Mouse (Mus musculus) lung, embryonic 14.5 days (tissue): ENCODE data around the gene Togaram2. TPM values are rescaled to one million over a fixed set of nuclear protein-coding genes. Genes with fewer than 3 reads are reported as not detected.

ENCODE experiments used
- ATAC-seq: fragments of 200-750 bp; cut with Nextera tagmentation; 2 replicates; pipeline ENCODE4 v1.8.0; 2017; ENCODE audit warnings: mild to moderate bottlenecking, moderate TSS enrichment, moderate library complexity; ENCODE audit not compliant: insufficient read depth
- DNase-seq: peaks from one replicate; pipeline ENCODE4 v3.0.0-alpha.2; 2015
- H3K27ac ChIP-seq: fragments of 300-500 bp; sonication (generic); 2 replicates; pipeline ENCODE4 v1.5.1; 2014; ENCODE audit warnings: low read depth, mild to moderate bottlenecking, moderate library complexity
- H3K27me3 ChIP-seq: fragments of 300-500 bp; sonication (generic); 2 replicates; pipeline ENCODE4 v1.6.1; 2014; ENCODE audit warnings: low read length, control low read depth; ENCODE audit not compliant: insufficient read depth
- H3K36me3 ChIP-seq: fragments of 300-500 bp; sonication (generic); 2 replicates; pipeline ENCODE4 v1.6.1; 2014; ENCODE audit warnings: control low read depth; ENCODE audit not compliant: insufficient read depth
- H3K4me1 ChIP-seq: fragments of 300-500 bp; sonication (generic); 2 replicates; pipeline ENCODE4 v1.6.1; 2014; ENCODE audit warnings: antibody characterized with exemption, control low read depth; ENCODE audit not compliant: insufficient read depth
- H3K4me2 ChIP-seq: fragments of 300-500 bp; sonication (generic); 2 replicates; pipeline ENCODE4 v1.6.1; 2014; ENCODE audit warnings: mild to moderate bottlenecking
- H3K4me3 ChIP-seq: fragments of 300-500 bp; sonication (generic); 2 replicates; pipeline ENCODE4 v1.5.1; 2014; ENCODE audit warnings: low read depth, low read length
- H3K9ac ChIP-seq: fragments of 300-500 bp; sonication (generic); 2 replicates; pipeline ENCODE4 v1.6.1; 2014
- H3K9me3 ChIP-seq: fragments of 300-500 bp; sonication (generic); 2 replicates; pipeline ENCODE4 v1.6.1; 2016; ENCODE audit warnings: low read depth, low read length, control low read depth
- CTCF ChIP-seq: IDR thresholded peaks from 2 replicates; pipeline ENCODE4 v1.5.1; 2016; ENCODE audit warnings: antibody characterized with exemption, low read depth
- WGBS: fragments of 180-500 bp; shearing (Covaris S2); extraction: QIAGEN DNeasy Blood & Tissue Kit; methylation state at CpG from one replicate; pipeline ENCODE4 v1.1.7; 2014; 5-methylcytosine and 5-hydroxymethylcytosine counted together
- polyA plus RNA-seq: library from polyadenylated mRNA; unstranded; fragments of >200 nt; fragmentation: Nextera tagmentation; extraction: Ambion mirVana; gene quantifications from 2 replicates; pipeline ENCODE4 v1.2.1, GENCODE M21; 2014

Togaram2 gene
- polyA plus RNA-seq, 1 experiment from 2014 or later, result 0.51 TPM

GRCm38 (mm10) chr17:71642190-71642589 lies 30.9 kb upstream of the Togaram2 start:
- Histone ChIP-seq H3K4me1 (no peaks in the 10 kb centered on the region), H3K9ac (no peak overlapping the region), H3K36me3 (peaks cover 91% of the 10 kb centered on the region), H3K27ac (no peak overlapping the region), H3K4me3 (no peak overlapping the region), H3K9me3 (no peaks in the 10 kb centered on the region), H3K4me2 (no peak overlapping the region), H3K27me3 (no peaks in the 10 kb centered on the region)
- DNase-seq (no peak), ATAC-seq (no peak)
- TF ChIP-seq CTCF, result peak; percentile 12; the same call in 1 of the 2 replicates
- WGBS, result 90% methylated on average over 3 of the region's 3 CpGs

GRCm38 (mm10) chr17:71650011-71650410 lies 23.1 kb upstream of the Togaram2 start:
- ATAC-seq, result no peak
- Histone ChIP-seq H3K27ac (no peak overlapping the region), H3K4me1 (no peaks in the 10 kb centered on the region), H3K4me2 (no peak overlapping the region), H3K36me3 (peaks cover 78% of the 10 kb centered on the region), H3K27me3 (no peaks in the 10 kb centered on the region), H3K9me3 (no peaks in the 10 kb centered on the region), H3K4me3 (no peak overlapping the region), H3K9ac (no peak overlapping the region)
- TF ChIP-seq CTCF, result 0 out of 2 replicates have a peak, but pooled peaks have one; percentile 14
- 91% methylated on average over 9 of the region's 9 CpGs for WGBS
- DNase-seq, result no peak

- no peak for DNase-seq
- no peak for TF ChIP-seq CTCF
- no peak overlapping the region for H3K27ac ChIP-seq
- no peak overlapping the region for H3K4me3 ChIP-seq
- no peaks in the 10 kb centered on the region for H3K9me3 ChIP-seq
- no peak overlapping the region for H3K4me2 ChIP-seq
- peaks cover 74% of the 10 kb centered on the region for H3K36me3 ChIP-seq
- H3K27me3 ChIP-seq, result no peaks in the 10 kb centered on the region
- no peak overlapping the region for H3K9ac ChIP-seq
- 79% methylated on average over 2 of the region's 2 CpGs for WGBS
- ATAC-seq, result no peak
- no peaks in the 10 kb centered on the region for H3K4me1 ChIP-seq
Observed at GRCm38 (mm10) chr17:71652495-71652894, 20.6 kb upstream of the Togaram2 start.

- no peak for TF ChIP-seq CTCF
- H3K9me3 ChIP-seq, result no peaks in the 10 kb centered on the region
- 81% methylated on average over 5 of the region's 5 CpGs for WGBS
- no peak overlapping the region for H3K4me3 ChIP-seq
- peaks cover 76% of the 10 kb centered on the region for H3K36me3 ChIP-seq
- H3K27me3 ChIP-seq, result no peaks in the 10 kb centered on the region
- H3K27ac ChIP-seq, result no peak overlapping the region
- no peak overlapping the region for H3K9ac ChIP-seq
- DNase-seq (no peak), ATAC-seq (no peak)
- H3K4me2 ChIP-seq, result no peak overlapping the region
- no peaks in the 10 kb centered on the region for H3K4me1 ChIP-seq
Observed at GRCm38 (mm10) chr17:71652934-71653333, 20.1 kb upstream of the Togaram2 start.

- Histone ChIP-seq H3K27ac (no peak overlapping the region), H3K9ac (no peak overlapping the region), H3K36me3 (peaks cover 56% of the 10 kb centered on the region), H3K27me3 (no peaks in the 10 kb centered on the region), H3K4me2 (no peak overlapping the region), H3K9me3 (no peaks in the 10 kb centered on the region), H3K4me3 (no peak overlapping the region), H3K4me1 (no peaks in the 10 kb centered on the region)
- 92% methylated on average over 4 of the region's 4 CpGs for WGBS
- TF ChIP-seq CTCF, result no peak
- no peak for ATAC-seq
- DNase-seq, result no peak
Observed at GRCm38 (mm10) chr17:71657521-71657920, 15.5 kb upstream of the Togaram2 start.

- no peaks in the 10 kb centered on the region for H3K4me1 ChIP-seq
- peaks cover 46% of the 10 kb centered on the region for H3K36me3 ChIP-seq
- no peak overlapping the region for H3K4me2 ChIP-seq
- no peak for ATAC-seq
- WGBS, result 89% methylated on average over 10 of the region's 10 CpGs
- no peak for TF ChIP-seq CTCF
- no peak overlapping the region for H3K27ac ChIP-seq
- no peaks in the 10 kb centered on the region for H3K9me3 ChIP-seq
- no peak for DNase-seq
- H3K27me3 ChIP-seq, result no peaks in the 10 kb centered on the region
- H3K4me3 ChIP-seq, result no peak overlapping the region
- no peak overlapping the region for H3K9ac ChIP-seq
Observed at GRCm38 (mm10) chr17:71658666-71659065, 14.4 kb upstream of the Togaram2 start.

GRCm38 (mm10) chr17:71660390-71660789 lies 12.7 kb upstream of the Togaram2 start:
- DNase-seq (no peak), ATAC-seq (no peak)
- no peaks in the 10 kb centered on the region for H3K9me3 ChIP-seq
- H3K9ac ChIP-seq, result no peak overlapping the region
- no peak overlapping the region for H3K27ac ChIP-seq
- no peak for TF ChIP-seq CTCF
- H3K4me3 ChIP-seq, result no peak overlapping the region
- no peaks in the 10 kb centered on the region for H3K4me1 ChIP-seq
- H3K36me3 ChIP-seq, result peaks cover 36% of the 10 kb centered on the region
- H3K4me2 ChIP-seq, result no peak overlapping the region
- 57% methylated on average over 1 of the region's 1 CpGs for WGBS
- H3K27me3 ChIP-seq, result no peaks in the 10 kb centered on the region

- peaks cover 15% of the 10 kb centered on the region for H3K36me3 ChIP-seq
- no peaks in the 10 kb centered on the region for H3K9me3 ChIP-seq
- peak; percentile 93 for DNase-seq
- H3K4me2 ChIP-seq, result peak overlapping the region; percentile 68
- peak; percentile 86 for ATAC-seq
- no peak overlapping the region for H3K27ac ChIP-seq
- peak overlapping the region; percentile 28 for H3K4me3 ChIP-seq
- 8% methylated on average over 21 of the region's 21 CpGs for WGBS
- peak; percentile 76 for TF ChIP-seq CTCF
- peak overlapping the region; percentile 26 for H3K9ac ChIP-seq
- no peaks in the 10 kb centered on the region for H3K4me1 ChIP-seq
- H3K27me3 ChIP-seq, result no peaks in the 10 kb centered on the region
Observed at GRCm38 (mm10) chr17:71662751-71663250, 10.3 kb upstream of the Togaram2 start.
